Mouse (Mus musculus) megakaryocyte, embryonic 14.5 days (primary cell): ENCODE results near the gene St3gal4. TPM values are rescaled to one million over a fixed set of nuclear protein-coding genes. Genes with fewer than 3 reads are reported as not detected.

Experiments used
- H3K27me3 ChIP-seq: replicated peaks from 2 replicates; pipeline ENCODE3; 2012; ENCODE audit warnings: inconsistent platforms
- H3K36me3 ChIP-seq: replicated peaks from 2 replicates; pipeline ENCODE3; 2012; ENCODE audit warnings: low read length, inconsistent platforms, mixed read lengths
- H3K4me1 ChIP-seq: 2 replicates; pipeline ENCODE4 v1.6.1; 2012; ENCODE audit warnings: inconsistent platforms
- H3K4me3 ChIP-seq: replicated peaks from 2 replicates; pipeline ENCODE3; 2012; ENCODE audit warnings: moderate library complexity, mild to moderate bottlenecking, inconsistent platforms
- H3K9me3 ChIP-seq: 2 replicates; pipeline ENCODE4 v1.6.1; 2012; ENCODE audit warnings: inconsistent platforms
- FLI1 ChIP-seq: IDR thresholded peaks from 2 replicates; pipeline ENCODE4 v1.6.1; 2012; ENCODE audit warnings: low read length, inconsistent platforms, mixed read lengths
- GATA1 ChIP-seq: IDR thresholded peaks from 3 replicates; pipeline ENCODE4 v1.6.1; 2012; ENCODE audit warnings: mixed read lengths, low read length, inconsistent platforms, borderline replicate concordance
- polyA plus RNA-seq: library from polyadenylated mRNA; stranded (reverse); fragments of >175 nt; gene quantifications from 2 replicates; pipeline ENCODE4 v1.2.3, GENCODE M21; 2012; ENCODE audit warnings: low replicate concordance; ENCODE audit not compliant: insufficient read depth

St3gal4 gene
- polyA plus RNA-seq, 1 experiment, result 16.5 TPM

DNA sequence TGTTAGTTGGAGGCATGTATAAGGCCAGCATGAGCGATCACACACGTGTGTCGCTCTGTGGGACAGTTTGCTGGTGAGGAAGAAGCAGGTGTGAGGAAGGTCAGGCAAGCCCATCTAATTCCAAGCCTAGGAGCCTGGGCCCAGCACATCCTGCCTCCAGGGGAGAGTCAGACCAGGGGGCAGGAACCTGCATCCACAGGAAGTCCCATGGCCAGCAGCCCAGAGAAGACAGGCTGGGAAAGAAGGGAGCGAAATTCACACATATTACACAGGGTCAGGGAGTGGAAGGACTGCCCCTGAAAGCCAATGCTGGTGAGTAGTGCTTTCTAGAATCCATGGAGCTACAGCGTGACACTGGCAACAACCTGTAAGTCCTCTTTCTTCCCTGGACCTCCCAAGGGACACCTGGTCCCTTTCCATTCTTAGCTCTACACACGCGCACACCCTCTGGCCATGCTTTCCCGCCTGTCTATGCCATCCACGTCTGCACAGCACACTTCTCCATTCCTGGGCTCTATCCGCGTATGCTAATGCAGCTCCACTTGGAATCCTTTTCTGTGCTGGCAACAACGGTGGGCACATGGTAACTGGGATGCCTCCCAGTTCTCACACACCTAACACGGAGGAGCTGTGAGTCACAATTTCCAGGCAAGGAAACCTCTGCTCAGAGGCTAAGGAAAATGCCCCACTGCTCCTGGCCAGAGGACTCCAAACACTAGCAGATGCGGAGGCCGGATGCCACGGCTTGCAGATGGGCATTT is 12.7 kb upstream of the St3gal4 start:
- TF ChIP-seq GATA1 (no peak), FLI1 (no peak)

DNA sequence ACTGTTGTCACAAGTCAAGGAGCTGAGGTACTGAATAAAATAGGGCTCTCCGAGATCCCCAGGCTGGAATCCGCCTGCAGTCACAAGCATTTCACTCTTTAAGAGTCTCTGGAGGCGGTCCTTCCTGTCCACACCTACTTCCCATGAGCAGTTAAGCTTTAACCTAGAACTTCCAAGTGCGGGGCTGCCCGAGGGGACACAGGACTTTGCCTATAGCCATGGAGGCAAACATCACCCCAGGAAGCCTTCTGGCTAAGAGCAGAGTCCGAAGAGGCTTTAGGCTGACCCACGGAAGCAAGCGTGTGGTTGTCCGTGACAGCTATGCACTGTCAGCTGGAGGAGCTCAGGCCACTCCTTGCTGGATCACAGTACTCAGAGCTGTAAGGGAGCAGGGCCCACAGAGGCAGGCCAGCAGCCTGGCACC is 9.9 kb upstream of the St3gal4 start:
- Histone ChIP-seq H3K9me3 (no peaks in the 10 kb centered on the region), H3K4me1 (peaks cover 88% of the 10 kb centered on the region), H3K27me3 (no peaks in the 10 kb centered on the region), H3K36me3 (peaks cover 97% of the 10 kb centered on the region), H3K4me3 (no peak overlapping the region)
- no peak for TF ChIP-seq FLI1
- no peak for TF ChIP-seq GATA1

More for the DNA sequence above, 12.7 kb upstream of the St3gal4 start:
- Histone ChIP-seq H3K27me3 (no peaks in the 10 kb centered on the region), H3K4me1 (peaks cover 85% of the 10 kb centered on the region), H3K4me3 (no peak overlapping the region), H3K9me3 (no peaks in the 10 kb centered on the region), H3K36me3 (peaks cover 91% of the 10 kb centered on the region)

DNA sequence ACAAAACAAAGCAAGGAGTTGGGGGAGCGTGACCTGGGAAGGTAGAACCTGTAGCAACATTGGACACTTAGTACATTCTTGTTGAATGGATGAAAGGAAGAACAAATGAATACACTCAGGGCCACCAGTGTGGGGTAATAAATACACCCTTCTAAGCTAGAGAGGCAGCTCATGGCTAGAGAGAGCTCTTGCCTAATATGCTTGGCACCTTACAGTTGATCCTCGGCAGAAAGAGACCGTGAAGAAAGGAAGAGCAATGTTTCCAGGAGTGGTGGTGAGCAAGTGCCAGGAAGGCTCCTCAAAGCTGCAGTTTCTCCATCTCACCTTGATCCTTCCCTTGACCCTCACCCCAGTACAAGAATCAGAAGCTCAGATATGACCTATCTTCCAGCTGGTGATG is 9.5 kb upstream of the St3gal4 start:
- Histone ChIP-seq H3K27me3 (no peaks in the 10 kb centered on the region), H3K36me3 (peaks cover 96% of the 10 kb centered on the region), H3K9me3 (no peaks in the 10 kb centered on the region), H3K4me3 (no peak overlapping the region), H3K4me1 (peaks cover 89% of the 10 kb centered on the region)
- TF ChIP-seq GATA1, result no peak
- TF ChIP-seq FLI1, result no peak

DNA sequence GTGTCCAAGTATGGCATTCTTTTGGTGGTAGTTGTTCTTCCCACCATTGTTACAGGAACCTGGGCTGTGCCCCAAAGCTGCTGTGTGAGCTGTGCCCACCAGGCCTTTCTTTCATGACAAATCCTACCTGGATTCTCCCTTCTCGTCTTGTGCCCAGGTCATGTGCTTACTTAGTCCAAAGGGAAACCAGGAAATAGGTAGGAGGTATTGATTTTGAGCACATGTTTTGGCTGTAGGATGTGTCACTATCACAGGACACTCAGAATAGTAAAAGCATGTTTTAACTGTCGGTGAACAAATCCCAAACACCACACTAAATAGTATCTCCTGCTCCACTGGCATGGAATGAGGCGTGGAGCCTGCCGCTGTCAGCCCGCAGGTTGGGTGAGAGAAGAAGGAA is 8.5 kb upstream of the St3gal4 start:
- TF ChIP-seq FLI1 (no peak), GATA1 (no peak)
- Histone ChIP-seq H3K9me3 (no peaks in the 10 kb centered on the region), H3K4me1 (peaks cover 93% of the 10 kb centered on the region), H3K4me3 (no peak overlapping the region), H3K36me3 (peaks cover 97% of the 10 kb centered on the region), H3K27me3 (no peaks in the 10 kb centered on the region)

DNA sequence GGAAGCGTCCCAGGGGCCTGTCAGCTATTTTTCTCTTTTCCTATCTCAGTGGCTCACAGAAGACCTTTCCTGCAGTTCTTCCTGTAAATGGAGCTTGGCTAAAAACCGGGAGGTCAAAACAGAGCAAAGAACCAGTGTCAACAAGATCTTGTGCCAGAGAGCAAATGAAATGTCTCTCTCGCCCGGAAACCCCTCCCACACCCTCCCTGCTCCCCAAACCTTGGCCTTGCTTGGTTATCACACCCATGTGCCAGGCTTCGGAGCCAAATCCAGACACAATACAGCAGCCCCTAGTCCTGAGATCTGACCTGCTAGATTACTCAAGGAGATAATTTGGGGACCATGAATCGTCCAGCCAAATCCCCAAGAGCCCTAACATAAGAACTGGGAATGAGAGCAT is 8.1 kb upstream of the St3gal4 start:
- Histone ChIP-seq H3K4me1 (peaks cover 94% of the 10 kb centered on the region), H3K4me3 (no peak overlapping the region), H3K27me3 (no peaks in the 10 kb centered on the region), H3K9me3 (no peaks in the 10 kb centered on the region), H3K36me3 (peaks cover 97% of the 10 kb centered on the region)
- no peak for TF ChIP-seq FLI1
- TF ChIP-seq GATA1, result no peak

DNA sequence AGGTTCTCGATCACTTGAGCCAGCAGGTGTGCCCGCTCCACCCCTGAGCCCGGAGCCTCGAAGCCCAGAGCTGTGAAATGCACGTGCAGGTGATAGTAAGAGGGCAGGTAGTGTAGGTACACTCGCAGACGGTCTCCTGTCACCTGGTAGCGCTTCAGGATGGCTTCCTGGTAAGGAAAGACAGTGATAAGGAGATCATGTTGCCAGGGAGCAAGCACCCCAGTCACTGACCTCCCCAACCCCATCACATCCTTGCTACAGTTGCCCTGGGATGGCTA is 5.5 kb upstream of the St3gal4 start:
- Histone ChIP-seq H3K36me3 (peaks cover 95% of the 10 kb centered on the region), H3K27me3 (no peaks in the 10 kb centered on the region), H3K4me1 (peaks cover 98% of the 10 kb centered on the region), H3K4me3 (peak overlapping the region; percentile 44), H3K9me3 (no peaks in the 10 kb centered on the region)
- no peak for TF ChIP-seq GATA1
- TF ChIP-seq FLI1, result no peak

DNA sequence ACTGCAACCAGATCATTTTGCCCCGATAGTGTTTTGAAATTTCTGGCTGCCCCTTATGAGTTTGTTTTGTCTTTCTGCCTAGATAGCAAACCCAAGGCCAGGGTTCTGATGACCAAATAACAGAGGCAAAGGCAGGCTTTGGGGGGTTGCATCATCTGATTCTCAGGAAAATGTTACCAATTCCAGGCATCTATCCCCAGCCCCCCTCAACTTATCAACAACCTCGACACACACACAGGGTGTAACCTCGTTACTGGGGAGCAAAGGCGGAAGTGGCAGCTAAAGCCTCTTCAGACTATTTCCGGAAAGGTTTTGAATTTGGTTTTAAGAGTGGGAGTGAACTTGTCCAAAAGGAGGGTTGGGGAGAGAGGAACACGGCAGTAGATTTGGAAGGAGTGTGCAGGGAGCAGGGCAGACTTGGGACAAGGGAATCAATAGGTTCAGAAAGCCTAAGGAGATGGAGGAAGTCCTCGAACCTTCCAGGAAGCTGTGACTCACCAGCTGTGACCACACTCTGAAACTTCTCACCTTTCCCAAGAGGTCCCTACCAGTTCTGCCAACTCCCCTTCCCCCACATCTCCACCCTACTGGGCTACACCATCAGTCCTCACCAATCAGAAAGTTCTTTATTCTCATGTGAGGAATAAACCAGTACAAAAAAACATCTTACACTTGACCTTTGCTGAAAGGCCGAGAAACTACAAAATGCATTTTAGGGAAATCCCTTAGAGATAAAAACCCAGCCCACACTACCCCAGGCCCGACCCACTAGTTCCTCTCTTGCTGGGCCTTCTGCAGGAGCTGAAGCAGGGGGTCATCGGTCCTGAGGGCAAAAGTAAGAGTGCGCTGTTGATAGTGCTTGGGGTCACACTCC is 5.0 kb upstream of the St3gal4 start:
- Histone ChIP-seq H3K4me3 (peak overlapping the region; percentile 44), H3K9me3 (no peaks in the 10 kb centered on the region), H3K36me3 (peaks cover 95% of the 10 kb centered on the region), H3K4me1 (peaks cover 100% of the 10 kb centered on the region), H3K27me3 (no peaks in the 10 kb centered on the region)
- TF ChIP-seq FLI1 (no peak), GATA1 (no peak)

DNA sequence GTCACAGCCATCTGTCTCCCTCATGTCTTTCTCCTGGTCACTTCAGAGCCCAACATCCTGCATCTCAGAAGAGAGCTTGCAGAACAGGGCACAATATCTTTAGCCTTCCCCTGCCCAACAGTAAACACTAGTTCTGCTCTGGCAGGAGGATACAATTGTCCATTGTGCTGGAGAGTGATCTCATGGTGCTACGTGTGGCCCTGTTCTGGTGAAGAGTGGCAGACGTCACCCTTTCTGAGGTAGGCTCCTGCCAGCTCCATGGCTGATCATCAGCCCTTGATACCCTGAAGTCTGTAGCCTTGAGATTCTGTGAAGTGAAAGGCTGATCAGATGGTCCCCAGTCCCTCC is 4.4 kb upstream of the St3gal4 start:
- no peaks in the 10 kb centered on the region for H3K9me3 ChIP-seq
- peaks cover 100% of the 10 kb centered on the region for H3K4me1 ChIP-seq
- H3K27me3 ChIP-seq, result no peaks in the 10 kb centered on the region
- H3K4me3 ChIP-seq, result peak overlapping the region; percentile 77
- H3K36me3 ChIP-seq, result peaks cover 92% of the 10 kb centered on the region
- TF ChIP-seq GATA1 (no peak), FLI1 (no peak)

DNA sequence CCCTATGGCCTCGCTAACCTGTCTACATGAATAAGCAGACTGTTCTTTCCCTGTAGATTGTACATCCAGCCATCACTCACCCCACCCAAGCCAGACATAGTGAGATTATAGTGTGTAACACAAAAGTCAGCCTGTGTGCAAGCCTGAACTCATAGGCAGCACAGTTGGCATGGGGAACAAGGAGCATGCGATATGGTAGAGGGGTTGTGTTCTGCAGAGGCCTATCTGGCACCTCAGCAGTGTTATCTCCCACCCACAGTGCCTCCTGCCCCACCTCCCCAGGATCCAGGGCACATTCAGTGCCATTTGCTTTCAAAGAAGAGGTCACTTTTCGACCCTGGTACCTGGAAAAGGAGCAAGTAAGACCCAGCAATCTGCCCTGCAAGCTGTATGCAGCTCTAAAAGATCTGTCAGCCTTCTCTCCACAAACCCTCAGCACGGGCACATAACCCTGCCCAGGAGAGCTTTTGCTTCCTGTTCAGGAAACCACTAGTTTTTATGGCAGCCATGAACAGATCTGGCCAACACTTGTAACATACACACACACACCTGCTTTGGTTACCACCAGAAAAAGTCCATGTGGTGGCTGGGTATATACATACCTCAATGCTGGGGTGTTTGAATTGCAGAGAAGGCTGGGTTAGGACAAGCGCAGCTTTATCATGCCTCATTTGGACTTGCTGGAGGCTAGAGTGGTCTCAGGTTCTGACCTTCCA is 3.6 kb upstream of the St3gal4 start:
- H3K36me3 ChIP-seq, result peaks cover 84% of the 10 kb centered on the region
- peak overlapping the region; percentile 84 for H3K4me3 ChIP-seq
- H3K4me1 ChIP-seq, result peaks cover 94% of the 10 kb centered on the region
- TF ChIP-seq GATA1 (0 out of 3 replicates have a peak, but pooled peaks have one; percentile 21), FLI1 (no peak)
- no peaks in the 10 kb centered on the region for H3K27me3 ChIP-seq
- H3K9me3 ChIP-seq, result no peaks in the 10 kb centered on the region
